Mouse (Mus musculus): ENCODE measurements around the gene Vwa5b1. TPM values are rescaled to one million over a fixed set of nuclear protein-coding genes. Genes with fewer than 3 reads are reported as not detected.

Vwa5b1 gene
- total RNA-seq, 2 experiments from 2014 or later = 4.3 to 4.6 TPM

DNA sequence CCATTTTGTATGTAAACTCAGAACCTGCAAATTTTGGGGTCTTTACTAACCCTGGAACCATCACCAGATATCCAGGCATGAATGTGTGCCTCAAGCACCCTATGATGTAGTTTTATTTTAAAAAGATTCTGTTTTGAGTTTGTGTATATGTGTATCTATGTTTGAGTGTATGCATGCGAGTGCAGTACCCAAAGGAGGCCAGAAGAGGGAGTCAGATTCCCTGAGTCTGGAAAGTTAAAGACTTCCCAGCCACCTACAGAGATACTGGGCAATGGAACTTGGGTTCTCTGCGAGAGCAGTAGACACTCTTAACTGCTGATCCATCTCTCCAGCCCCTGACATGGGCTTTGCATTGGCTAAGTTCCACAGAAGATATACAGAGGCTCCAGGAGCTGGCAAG is 101.8 kb downstream of the Vwa5b1 start:
- DNase-seq (ENCODE audit: low spot score in 2 of 2) = no peak

DNA sequence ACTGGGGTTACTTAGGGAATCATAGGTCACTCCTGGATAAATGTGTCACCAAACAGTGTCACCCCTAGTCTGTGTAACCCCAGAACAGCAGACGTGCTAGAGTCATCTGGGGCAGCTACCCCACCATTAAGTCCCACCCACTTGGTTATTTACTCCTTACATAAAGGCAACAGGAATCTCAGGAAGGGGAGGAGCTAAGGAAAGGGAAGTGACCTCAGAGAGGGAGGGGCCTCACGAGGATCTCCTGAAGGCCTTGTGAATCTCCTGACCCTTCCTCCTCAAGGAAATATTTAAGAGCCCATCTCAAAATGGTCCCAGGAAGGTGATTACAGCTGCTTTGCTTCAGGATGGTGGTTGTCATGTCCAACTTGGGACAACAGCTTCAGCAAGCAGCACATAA is 103.9 kb downstream of the Vwa5b1 start:
- DNase-seq (ENCODE audit: low spot score in 2 of 2) = no peak

DNA sequence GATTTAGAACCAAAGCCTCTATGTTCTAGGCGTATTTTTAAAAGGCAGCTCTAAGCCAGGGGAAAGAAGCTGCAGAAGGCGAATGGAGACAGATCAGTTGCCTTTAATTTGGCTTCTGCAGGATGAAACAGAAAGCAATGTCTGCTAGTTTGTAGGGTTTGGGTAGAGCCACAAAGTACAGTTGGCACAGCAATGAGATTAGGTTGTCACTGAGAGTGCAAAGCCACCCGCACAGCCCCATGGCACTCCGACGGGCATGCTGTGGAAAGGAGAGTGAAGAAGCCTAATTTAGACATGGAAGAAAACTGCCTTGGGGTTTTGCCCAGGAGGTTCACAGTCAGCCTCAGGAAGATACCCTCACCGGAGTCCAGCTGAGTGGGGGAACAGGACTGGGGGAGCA is 105.7 kb downstream of the Vwa5b1 start:
- DNase-seq (ENCODE audit: low spot score in 2 of 2) = no peak

DNA sequence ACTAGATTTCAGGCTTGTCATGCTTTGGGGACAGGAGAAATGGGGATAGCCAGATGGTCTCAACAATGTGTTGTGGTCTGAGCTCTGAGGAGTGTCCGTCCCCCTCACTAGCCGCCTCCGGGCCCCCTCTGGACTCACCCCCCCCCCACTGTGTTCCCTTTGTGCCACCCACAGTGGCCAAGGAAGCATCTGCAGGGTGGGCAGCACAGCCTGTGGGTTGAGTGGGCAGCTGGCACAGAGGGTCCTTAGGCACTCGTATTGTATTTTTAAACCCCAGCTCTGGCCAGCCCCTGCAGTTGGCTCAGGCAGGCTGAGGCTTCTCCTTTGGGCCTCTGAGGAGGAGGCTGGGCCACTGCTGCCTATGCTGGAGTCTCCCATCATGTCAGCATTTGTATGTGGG is 110.0 kb downstream of the Vwa5b1 start:
- DNase-seq (ENCODE audit: low spot score in 2 of 2) = no peak

DNA sequence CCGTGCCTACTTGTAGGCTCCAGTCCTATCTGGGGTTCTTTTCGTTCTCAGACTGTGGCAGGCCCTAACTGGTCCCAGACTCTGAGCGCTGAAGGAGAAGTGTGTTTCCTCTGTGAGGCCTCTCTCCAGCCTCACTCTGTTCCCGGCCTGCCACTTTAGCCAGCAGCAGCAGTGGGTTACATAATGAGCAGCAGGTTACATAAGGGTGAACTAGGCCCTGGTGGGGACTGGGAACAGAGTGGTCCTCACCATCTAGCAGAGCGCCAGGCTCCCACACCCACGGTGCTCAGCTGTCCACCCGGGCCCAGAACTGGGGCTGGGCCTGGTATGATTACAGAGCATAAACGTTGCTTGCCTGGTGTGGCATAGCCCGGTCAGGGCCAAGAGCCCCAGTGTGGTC is 110.9 kb downstream of the Vwa5b1 start:
- DNase-seq (ENCODE audit: low spot score in 2 of 2) = peak in 1 of 2 experiments; percentile 74

DNA sequence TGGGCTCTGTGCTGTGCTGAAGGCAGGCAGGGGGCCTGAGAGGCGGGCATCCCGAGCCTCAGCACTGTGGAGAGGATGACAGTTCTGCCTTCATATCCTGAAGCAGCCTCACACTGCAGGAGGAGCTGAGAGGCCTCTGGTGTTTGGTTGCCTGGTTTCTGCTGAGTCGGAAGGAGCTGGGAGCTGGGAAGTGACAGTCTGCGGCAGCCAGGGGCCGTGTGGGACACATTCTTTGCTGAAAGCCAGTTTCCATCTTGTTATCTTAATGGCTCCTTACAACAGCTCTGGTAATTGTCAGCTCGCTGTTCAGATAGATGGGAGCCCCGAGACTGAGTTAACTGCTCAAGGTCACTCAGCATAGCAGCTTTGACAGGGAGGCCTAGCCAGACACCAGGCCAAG is 111.9 kb downstream of the Vwa5b1 start:
- DNase-seq (ENCODE audit: low spot score in 2 of 2) = no peak

DNA sequence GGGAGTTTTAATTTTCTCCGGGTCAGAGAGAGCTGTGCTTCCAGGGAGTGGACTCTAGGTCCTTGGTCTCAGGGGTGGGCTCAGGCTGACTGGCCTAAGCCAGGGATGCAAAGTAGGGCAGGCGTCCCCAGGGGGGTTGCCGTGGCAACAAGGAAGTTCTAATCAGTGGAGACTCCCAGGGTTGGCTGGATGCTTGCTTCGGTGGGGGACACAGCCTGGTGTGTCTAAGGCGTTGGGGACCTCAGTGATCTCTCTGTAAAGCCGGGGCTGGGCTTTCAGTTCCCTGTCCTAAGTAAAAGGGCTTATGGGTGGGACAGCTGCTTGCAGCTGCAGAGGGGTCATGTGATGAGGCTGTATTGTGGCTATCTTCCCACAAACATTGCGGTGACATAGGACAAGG is 113.4 kb downstream of the Vwa5b1 start:
- DNase-seq (ENCODE audit: low spot score in 2 of 2) = no peak

DNA sequence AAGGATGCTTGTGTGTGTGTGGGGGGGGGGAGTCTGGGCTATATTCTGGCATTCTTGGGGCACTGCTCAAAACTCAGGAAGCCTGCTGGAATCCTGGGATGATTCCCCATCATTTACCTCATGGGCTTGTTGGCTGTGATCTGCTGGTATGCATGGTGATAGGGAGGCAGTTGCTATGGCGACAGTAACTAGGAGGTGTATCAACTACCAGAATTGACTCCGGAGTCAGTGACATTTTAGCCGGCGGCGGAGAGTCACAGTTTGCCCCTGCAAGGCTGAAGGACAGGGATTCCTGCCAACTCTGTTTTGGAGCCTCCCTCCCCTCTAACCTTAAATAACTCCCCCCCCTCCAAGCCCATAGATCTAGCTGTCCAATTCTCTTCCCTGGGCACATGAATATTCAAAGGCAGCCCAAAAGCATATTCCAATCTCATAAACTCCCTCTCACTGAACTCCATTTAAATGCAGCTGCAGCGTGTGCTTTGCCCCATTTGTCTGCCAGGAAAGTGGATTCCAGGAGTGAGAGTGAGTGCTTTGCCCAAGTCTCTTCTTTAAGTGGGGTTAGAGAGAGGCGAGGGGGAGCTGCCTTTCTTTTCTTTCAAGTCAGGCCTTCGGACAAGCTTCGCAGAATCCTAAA is 118.4 kb downstream of the Vwa5b1 start:
- peak in 1 of 2 experiments; percentile 89 for DNase-seq (ENCODE audit: low spot score in 2 of 2)

DNA sequence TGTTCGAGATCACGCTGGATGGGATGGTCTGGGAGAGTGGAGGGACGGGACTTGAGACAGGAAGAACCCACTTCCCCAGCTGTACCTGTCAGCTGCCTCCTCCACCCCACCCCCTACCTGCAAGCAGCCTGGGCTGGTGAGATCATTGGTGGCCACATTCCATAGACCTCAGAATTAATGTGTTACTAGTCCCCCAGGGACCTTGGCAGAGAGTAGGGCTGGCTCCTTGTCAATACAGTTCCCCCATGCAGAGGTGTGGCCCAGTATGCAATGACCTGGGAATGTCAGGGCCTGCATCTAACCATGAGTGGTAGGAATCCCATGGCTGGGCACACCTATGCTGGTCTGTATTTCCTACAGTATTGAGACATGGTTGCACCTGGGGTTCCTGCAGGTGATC is 119.2 kb downstream of the Vwa5b1 start:
- DNase-seq (ENCODE audit: low spot score in 2 of 2) = no peak

Other genes with a start within 250 kb of the Vwa5b1 start
- 10 to 100 TPM; 31.8 to 34.3 TPM for gene Fam43b, start 239.4 kb downstream of the Vwa5b1 start, total RNA-seq (2021)
- gene Mul1, start 201.2 kb downstream of the Vwa5b1 start, total RNA-seq (2021) = 10 to 100 TPM; 67.3 to 68.5 TPM
- gene Camk2n1, start 181.6 kb downstream of the Vwa5b1 start, total RNA-seq (2021) = 100 to 1,000 TPM; 405 to 413 TPM
- gene Pla2g2c, start 88.9 kb upstream of the Vwa5b1 start, total RNA-seq (2021) = under 1 TPM in 1 of 2 experiments, not detected in 1; 0.10 TPM
- gene Ubxn10, start 101.3 kb upstream of the Vwa5b1 start, total RNA-seq (2021) = 1 to 10 TPM; 1.0 to 2.3 TPM
- 1 to 10 TPM; 1.8 to 2.3 TPM for gene Pla2g2f, start 121.7 kb upstream of the Vwa5b1 start, total RNA-seq (2021)
- gene Pla2g2d, start 139.9 kb upstream of the Vwa5b1 start, total RNA-seq (2021) = under 1 TPM; 0.56 to 0.62 TPM
- 1 to 10 TPM; 1.3 to 2.3 TPM for gene Pla2g5, start 227.6 kb upstream of the Vwa5b1 start, total RNA-seq (2021)
- gene Gm13030, start 238.1 kb upstream of the Vwa5b1 start, total RNA-seq (2021) = not detected
- gene Pla2g2e, start 242.1 kb upstream of the Vwa5b1 start, total RNA-seq (2021) = not detected

Measured in layer of hippocampus, adult 18-20 months (tissue).